8 mouse cellular contexts compared by ENCODE assay signal in genomic region chr5:131306908-131307655, GRCm38 (mm10). TPM values are rescaled to one million over a fixed set of nuclear protein-coding genes. Genes with fewer than 3 reads are reported as not detected.
DNase-seq lines count a peak whose midpoint lies in the region; ATAC-seq and TF ChIP-seq lines count a peak whose summit lies in the region.

No protein-coding gene starts in this region.

- peak; percentile 59 for DNase-seq in embryo, embryonic 10 days (ENCODE audit: low spot score)
- DNase-seq in embryo, embryonic 9.5 days (ENCODE audit: extremely low spot score): no peak
- DNase-seq in cerebellum, adult 2 months: peak; percentile 84 to 86
- DNase-seq in frontal cortex, postnatal 10 days (ENCODE audit: low spot score in 2 of 2): peak; percentile 11 to 39
- peak; percentile 64 for DNase-seq in limb, embryonic 11.5 days (ENCODE audit: low spot score)
- DNase-seq in testis, postnatal 14 days (ENCODE audit: low spot score): peak; percentile 6

- peak overlapping the region; percentile 97 for H3K27ac ChIP-seq in cerebellum, adult 2 months (ENCODE audit: insufficient read depth, low read length)
- peak overlapping the region; percentile 92 for H3K27ac ChIP-seq in hindbrain, embryonic 13.5 days
- H3K27ac ChIP-seq in limb, embryonic 11.5 days (replicated peaks; ENCODE audit: low read depth, low read length): no peak overlapping the region
- peak overlapping the region; percentile 86 for H3K27ac ChIP-seq in midbrain, embryonic 16.5 days (ENCODE audit: low read length)

- no peak for TF ChIP-seq CTCF in cerebellum, adult 2 months (IDR thresholded peaks at IDR 0.05; ENCODE audit: borderline replicate concordance, insufficient read depth, low read depth, low read length)

- peak; percentile 39; the same call in 1 of the 2 replicates for TF ChIP-seq POLR2A in cerebellum, adult 2 months (IDR thresholded peaks at IDR 0.05; ENCODE audit: borderline replicate concordance, insufficient read depth, low read length)

- peak overlapping the region; percentile 88 for H3K4me3 ChIP-seq in cerebellum, adult 2 months (replicated peaks; ENCODE audit: insufficient read depth, low read depth, low read length)
- H3K4me3 ChIP-seq in hindbrain, embryonic 13.5 days: peak overlapping the region; percentile 74
- peak overlapping the region; percentile 67 for H3K4me3 ChIP-seq in limb, embryonic 11.5 days (ENCODE audit: low read depth, low read length)
- peak overlapping the region; percentile 75 for H3K4me3 ChIP-seq in midbrain, embryonic 16.5 days (ENCODE audit: low read depth, low read length)

- peaks cover 15% of the 10 kb centered on the region for H3K4me1 ChIP-seq in cerebellum, adult 2 months (ENCODE audit: control insufficient read depth, insufficient read depth, low read length)
- H3K4me1 ChIP-seq in hindbrain, embryonic 13.5 days (replicated peaks): peaks cover 32% of the 10 kb centered on the region
- H3K4me1 ChIP-seq in limb, embryonic 11.5 days (ENCODE audit: control insufficient read depth, insufficient read depth, low read length): no peaks in the 10 kb centered on the region; the same call in none of the 2 replicates
- peaks cover 10% of the 10 kb centered on the region for H3K4me1 ChIP-seq in midbrain, embryonic 16.5 days (ENCODE audit: control insufficient read depth, insufficient read depth, low read length)

- H3K9ac ChIP-seq in hindbrain, embryonic 13.5 days: peak overlapping the region; percentile 84
- H3K9ac ChIP-seq in limb, embryonic 11.5 days (ENCODE audit: low read length): peak overlapping the region; percentile 66
- H3K9ac ChIP-seq in midbrain, embryonic 16.5 days (ENCODE audit: low read depth, low read length): peak overlapping the region; percentile 81

- WGBS in cerebellum, adult 2 months: under 1% methylated on average over 64 of the region's 64 CpGs
- WGBS in hindbrain, embryonic 13.5 days: under 1% methylated on average over 64 of the region's 64 CpGs
- under 1% methylated on average over 62 of the region's 64 CpGs for WGBS in limb, embryonic 11.5 days
- WGBS in midbrain, embryonic 16.5 days: under 1% methylated on average over 62 of the region's 64 CpGs

- H3K27me3 ChIP-seq in cerebellum, adult 2 months (ENCODE audit: control insufficient read depth, insufficient read depth, low read length): no peaks in the 10 kb centered on the region
- H3K27me3 ChIP-seq in hindbrain, embryonic 13.5 days: peaks cover 22% of the 10 kb centered on the region
- peaks cover 17% of the 10 kb centered on the region for H3K27me3 ChIP-seq in limb, embryonic 11.5 days (ENCODE audit: control insufficient read depth, insufficient read depth, low read length)
- no peaks in the 10 kb centered on the region for H3K27me3 ChIP-seq in midbrain, embryonic 16.5 days (ENCODE audit: control insufficient read depth, insufficient read depth, low read depth, low read length)

- no peaks in the 10 kb centered on the region for H3K36me3 ChIP-seq in hindbrain, embryonic 13.5 days
- no peaks in the 10 kb centered on the region for H3K36me3 ChIP-seq in limb, embryonic 11.5 days (ENCODE audit: control insufficient read depth, insufficient read depth, low read length)
- no peaks in the 10 kb centered on the region for H3K36me3 ChIP-seq in midbrain, embryonic 16.5 days (ENCODE audit: control insufficient read depth, insufficient read depth, low read length)

- peak; percentile 66 for ATAC-seq in hindbrain, embryonic 13.5 days (ENCODE audit: low FRiP score)
- ATAC-seq in limb, embryonic 11.5 days (ENCODE audit: insufficient number of reproducible peaks, low FRiP score, low TSS enrichment, low read depth): peak; percentile 71; the same call in 1 of the 2 replicates
- peak; percentile 66 for ATAC-seq in midbrain, embryonic 16.5 days

- no peaks in the 10 kb centered on the region for H3K9me3 ChIP-seq in hindbrain, embryonic 13.5 days
- H3K9me3 ChIP-seq in limb, embryonic 11.5 days (ENCODE audit: control insufficient read depth, low read length): no peaks in the 10 kb centered on the region
- no peaks in the 10 kb centered on the region for H3K9me3 ChIP-seq in midbrain, embryonic 16.5 days (replicated peaks; ENCODE audit: control insufficient read depth, low read length, poor library complexity, severe bottlenecking)

- peak overlapping the region; percentile 91 for H3K4me2 ChIP-seq in hindbrain, embryonic 13.5 days
- H3K4me2 ChIP-seq in limb, embryonic 11.5 days (ENCODE audit: low read depth, severe bottlenecking): peak overlapping the region; percentile 98
- peak overlapping the region; percentile 83 for H3K4me2 ChIP-seq in midbrain, embryonic 16.5 days (ENCODE audit: low read length)

RNA-seq across cellular contexts. Expression of gene Galnt17, which starts 1.2 kb away (rescaled TPM):
- 22.2 and 24.6 TPM in 2 replicates for polyA plus RNA-seq in cerebellum, adult 2 months (2012; rRNA removed)
- 7.9 and 9.6 TPM in 2 replicates for polyA plus RNA-seq in hindbrain, embryonic 13.5 days (2015; fragmentation: Nextera tagmentation; extraction: Ambion mirVana)
- polyA plus RNA-seq in limb, embryonic 11.5 days (2014; fragmentation: Nextera tagmentation; extraction: Ambion mirVana): 1.0 and 1.1 TPM in 2 replicates
- 5.8 and 7.8 TPM in 2 replicates for polyA plus RNA-seq in midbrain, embryonic 16.5 days (2015; fragmentation: Nextera tagmentation; extraction: Ambion mirVana)
